Mouse (Mus musculus) embryonic facial prominence, embryonic 13.5 days (tissue): Measurements from ENCODE around the gene Chrne. TPM values are rescaled to one million over a fixed set of nuclear protein-coding genes. Genes with fewer than 3 reads are reported as not detected.

Source experiments
- ATAC-seq: fragments of 200-750 bp; cut with Nextera tagmentation; 2 replicates; pipeline ENCODE4 v1.8.0; 2017; ENCODE audit warnings: low read depth; ENCODE audit not compliant: insufficient number of reproducible peaks, insufficient read depth, low FRiP score, low TSS enrichment
- H3K27ac ChIP-seq: fragments of 300-500 bp; sonication (generic); 2 replicates; pipeline ENCODE4 v1.5.1; 2015; ENCODE audit warnings: moderate library complexity, mild to moderate bottlenecking, inconsistent platforms
- H3K27me3 ChIP-seq: fragments of 300-500 bp; sonication (generic); 2 replicates; pipeline ENCODE4 v1.6.1; 2015; ENCODE audit warnings: mild to moderate bottlenecking, inconsistent platforms
- H3K36me3 ChIP-seq: fragments of 300-500 bp; sonication (generic); 2 replicates; pipeline ENCODE4 v1.6.1; 2015; ENCODE audit warnings: mild to moderate bottlenecking, inconsistent platforms
- H3K4me1 ChIP-seq: fragments of 300-500 bp; sonication (generic); 2 replicates; pipeline ENCODE4 v1.6.1; 2015; ENCODE audit warnings: inconsistent platforms
- H3K4me2 ChIP-seq: fragments of 300-500 bp; sonication (generic); 2 replicates; pipeline ENCODE4 v1.6.1; 2015; ENCODE audit warnings: moderate library complexity, mild to moderate bottlenecking, inconsistent platforms
- H3K4me3 ChIP-seq: fragments of 300-500 bp; sonication (generic); 2 replicates; pipeline ENCODE4 v1.5.1; 2015; ENCODE audit warnings: mild to moderate bottlenecking, inconsistent platforms
- H3K9ac ChIP-seq: fragments of 300-500 bp; sonication (generic); 2 replicates; pipeline ENCODE4 v1.6.1; 2015; ENCODE audit warnings: mild to moderate bottlenecking, inconsistent platforms
- H3K9me3 ChIP-seq: fragments of 300-500 bp; sonication (generic); 2 replicates; pipeline ENCODE4 v1.6.1; 2016; ENCODE audit warnings: inconsistent platforms
- WGBS: fragments of 180-500 bp; shearing (Covaris S2); methylation state at CpG from one replicate; pipeline ENCODE4 v1.1.7; 2015; ENCODE audit warnings: mixed read lengths; 5-methylcytosine and 5-hydroxymethylcytosine counted together
- polyA plus RNA-seq: library from polyadenylated mRNA; unstranded; fragments of >200 nt; fragmentation: Nextera tagmentation; extraction: Ambion mirVana; gene quantifications from 2 replicates; pipeline ENCODE4 v1.2.1, GENCODE M21; 2015

Gene Chrne
- polyA plus RNA-seq, 1 experiment from 2014 or later = not detected

GRCm38 (mm10) chr11:70641241-70641640 is 22.2 kb upstream of the Chrne start:
- H3K4me3 ChIP-seq = no peak overlapping the region
- H3K9ac ChIP-seq = no peak overlapping the region
- ATAC-seq = no peak
- H3K36me3 ChIP-seq = peaks cover 28% of the 10 kb centered on the region
- no peaks in the 10 kb centered on the region for H3K27me3 ChIP-seq
- H3K9me3 ChIP-seq = no peaks in the 10 kb centered on the region
- H3K27ac ChIP-seq = no peak overlapping the region
- H3K4me1 ChIP-seq = peaks cover 14% of the 10 kb centered on the region
- H3K4me2 ChIP-seq = no peak overlapping the region
- WGBS = 85% methylated on average over 7 of the region's 7 CpGs

GRCm38 (mm10) chr11:70639976-70640375 is 21.0 kb upstream of the Chrne start:
- Histone ChIP-seq H3K27ac (no peak overlapping the region), H3K36me3 (peaks cover 20% of the 10 kb centered on the region), H3K9ac (no peak overlapping the region), H3K9me3 (no peaks in the 10 kb centered on the region), H3K4me2 (no peak overlapping the region), H3K27me3 (no peaks in the 10 kb centered on the region), H3K4me1 (peaks cover under 1% of the 10 kb centered on the region; the same call in 1 of the 2 replicates), H3K4me3 (no peak overlapping the region)
- no peak for ATAC-seq
- WGBS = 84% methylated on average over 8 of the region's 8 CpGs

GRCm38 (mm10) chr11:70638714-70639278 is 19.8 kb upstream of the Chrne start, which contains the start of gene Gp1ba:
Gene Gp1ba (plus strand): TSS chr11:70639122.
- no peak within 1 kb of the TSS for H3K4me2 ChIP-seq
- no peak within 1 kb of the TSS for H3K9ac ChIP-seq
- 52% methylated on average over 5 of the region's 5 CpGs for WGBS
- H3K4me1 ChIP-seq = no peaks in the 10 kb centered on the region
- H3K4me3 ChIP-seq = no peak within 1 kb of the TSS
- H3K9me3 ChIP-seq = no peaks in the 10 kb centered on the region
- ATAC-seq = no peak
- peaks cover 9% of the 10 kb centered on the region; the same call in 1 of the 2 replicates for H3K36me3 ChIP-seq
- H3K27ac ChIP-seq = no peak within 1 kb of the TSS
- H3K27me3 ChIP-seq = no peaks in the 10 kb centered on the region

GRCm38 (mm10) chr11:70638293-70638692 is 19.3 kb upstream of the Chrne start:
- H3K4me3 ChIP-seq = no peak overlapping the region
- no peak overlapping the region for H3K27ac ChIP-seq
- no peaks in the 10 kb centered on the region for H3K4me1 ChIP-seq
- no peak overlapping the region for H3K9ac ChIP-seq
- WGBS = 87% methylated on average over 1 of the region's 1 CpGs
- ATAC-seq = no peak
- H3K36me3 ChIP-seq = 0 out of 2 replicates have a peak, but pooled peaks cover 6% of the 10 kb centered on the region
- no peak overlapping the region for H3K4me2 ChIP-seq
- H3K9me3 ChIP-seq = no peaks in the 10 kb centered on the region
- no peaks in the 10 kb centered on the region for H3K27me3 ChIP-seq

GRCm38 (mm10) chr11:70637764-70638163 is 18.7 kb upstream of the Chrne start:
- Histone ChIP-seq H3K9me3 (no peaks in the 10 kb centered on the region), H3K4me2 (no peak overlapping the region), H3K27ac (no peak overlapping the region), H3K4me3 (no peak overlapping the region), H3K36me3 (0 out of 2 replicates have a peak, but pooled peaks cover 1% of the 10 kb centered on the region), H3K4me1 (no peaks in the 10 kb centered on the region), H3K9ac (no peak overlapping the region), H3K27me3 (no peaks in the 10 kb centered on the region)
- 89% methylated on average over 1 of the region's 1 CpGs for WGBS
- no peak for ATAC-seq

- no peaks in the 10 kb centered on the region for H3K27me3 ChIP-seq
- no peak for ATAC-seq
- H3K4me1 ChIP-seq = no peaks in the 10 kb centered on the region
- no peak overlapping the region for H3K4me3 ChIP-seq
- no peak overlapping the region for H3K4me2 ChIP-seq
- H3K9ac ChIP-seq = no peak overlapping the region
- no peaks in the 10 kb centered on the region for H3K9me3 ChIP-seq
- WGBS = 77% methylated on average over 4 of the region's 4 CpGs
- H3K27ac ChIP-seq = no peak overlapping the region
- no peaks in the 10 kb centered on the region for H3K36me3 ChIP-seq
These were observed 16.6 kb upstream of the Chrne start for GRCm38 (mm10) chr11:70635601-70636000.

GRCm38 (mm10) chr11:70630129-70630528 is 11.1 kb upstream of the Chrne start:
- Histone ChIP-seq H3K4me1 (no peaks in the 10 kb centered on the region), H3K9me3 (no peaks in the 10 kb centered on the region), H3K27ac (no peak overlapping the region), H3K27me3 (no peaks in the 10 kb centered on the region), H3K9ac (no peak overlapping the region), H3K4me2 (no peak overlapping the region), H3K36me3 (no peaks in the 10 kb centered on the region), H3K4me3 (no peak overlapping the region)
- WGBS = 71% methylated on average over 7 of the region's 7 CpGs
- no peak for ATAC-seq

GRCm38 (mm10) chr11:70629557-70629956 is 10.5 kb upstream of the Chrne start:
- 48% methylated on average over 5 of the region's 5 CpGs for WGBS
- no peak overlapping the region for H3K4me3 ChIP-seq
- H3K4me1 ChIP-seq = no peaks in the 10 kb centered on the region
- no peak overlapping the region for H3K27ac ChIP-seq
- no peaks in the 10 kb centered on the region for H3K27me3 ChIP-seq
- no peaks in the 10 kb centered on the region for H3K9me3 ChIP-seq
- H3K9ac ChIP-seq = no peak overlapping the region
- no peak overlapping the region for H3K4me2 ChIP-seq
- no peaks in the 10 kb centered on the region for H3K36me3 ChIP-seq
- no peak for ATAC-seq

GRCm38 (mm10) chr11:70628431-70628830 is 9.4 kb upstream of the Chrne start:
- H3K9me3 ChIP-seq = no peaks in the 10 kb centered on the region
- ATAC-seq = no peak
- WGBS = 72% methylated on average over 2 of the region's 2 CpGs
- H3K36me3 ChIP-seq = no peaks in the 10 kb centered on the region
- H3K4me3 ChIP-seq = no peak overlapping the region
- no peaks in the 10 kb centered on the region for H3K27me3 ChIP-seq
- no peak overlapping the region for H3K9ac ChIP-seq
- H3K4me1 ChIP-seq = no peaks in the 10 kb centered on the region
- no peak overlapping the region for H3K4me2 ChIP-seq
- H3K27ac ChIP-seq = no peak overlapping the region

- no peak for ATAC-seq
- 66% methylated on average over 4 of the region's 4 CpGs for WGBS
These were observed 7.9 kb upstream of the Chrne start for GRCm38 (mm10) chr11:70626877-70627276.

GRCm38 (mm10) chr11:70625473-70625872 is 6.5 kb upstream of the Chrne start:
- no peaks in the 10 kb centered on the region for H3K36me3 ChIP-seq
- H3K4me3 ChIP-seq = no peak overlapping the region
- no peak overlapping the region for H3K9ac ChIP-seq
- no peaks in the 10 kb centered on the region for H3K9me3 ChIP-seq
- H3K4me1 ChIP-seq = no peaks in the 10 kb centered on the region
- no peaks in the 10 kb centered on the region for H3K27me3 ChIP-seq
- no peak for ATAC-seq
- H3K4me2 ChIP-seq = no peak overlapping the region
- no peak overlapping the region for H3K27ac ChIP-seq
- WGBS = 49% methylated on average over 4 of the region's 4 CpGs

More at GRCm38 (mm10) chr11:70626877-70627276, 7.9 kb upstream of the Chrne start:
- Histone ChIP-seq H3K27ac (no peak overlapping the region), H3K4me3 (no peak overlapping the region), H3K4me1 (no peaks in the 10 kb centered on the region), H3K9me3 (no peaks in the 10 kb centered on the region), H3K9ac (no peak overlapping the region), H3K36me3 (no peaks in the 10 kb centered on the region), H3K27me3 (no peaks in the 10 kb centered on the region), H3K4me2 (no peak overlapping the region)

GRCm38 (mm10) chr11:70623053-70623742 is 4.2 kb upstream of the Chrne start:
- no peak overlapping the region for H3K27ac ChIP-seq
- WGBS = 79% methylated on average over 10 of the region's 10 CpGs
- H3K9me3 ChIP-seq = no peaks in the 10 kb centered on the region
- H3K9ac ChIP-seq = no peak overlapping the region
- no peak for ATAC-seq
- H3K4me3 ChIP-seq = no peak overlapping the region
- H3K36me3 ChIP-seq = no peaks in the 10 kb centered on the region
- no peak overlapping the region for H3K4me2 ChIP-seq
- H3K4me1 ChIP-seq = no peaks in the 10 kb centered on the region
- H3K27me3 ChIP-seq = no peaks in the 10 kb centered on the region
